Mouse (Mus musculus) stomach, postnatal 0 days (tissue): Measurements from ENCODE around the gene Anapc1.
"Not testable (repeated sequence)": the region's sequence is repeated elsewhere in the genome, so short reads cannot be mapped to it uniquely, and the experiment has no call there.

Experiments
- CTCF ChIP-seq: IDR thresholded peaks from 2 replicates; pipeline ENCODE4 v1.5.1; 2016; ENCODE audit warnings: antibody characterized with exemption, low read depth, mild to moderate bottlenecking, moderate library complexity
- EP300 ChIP-seq: optimal IDR thresholded peaks from 2 replicates; pipeline ENCODE3; 2016; ENCODE audit warnings: antibody characterized with exemption

DNA sequence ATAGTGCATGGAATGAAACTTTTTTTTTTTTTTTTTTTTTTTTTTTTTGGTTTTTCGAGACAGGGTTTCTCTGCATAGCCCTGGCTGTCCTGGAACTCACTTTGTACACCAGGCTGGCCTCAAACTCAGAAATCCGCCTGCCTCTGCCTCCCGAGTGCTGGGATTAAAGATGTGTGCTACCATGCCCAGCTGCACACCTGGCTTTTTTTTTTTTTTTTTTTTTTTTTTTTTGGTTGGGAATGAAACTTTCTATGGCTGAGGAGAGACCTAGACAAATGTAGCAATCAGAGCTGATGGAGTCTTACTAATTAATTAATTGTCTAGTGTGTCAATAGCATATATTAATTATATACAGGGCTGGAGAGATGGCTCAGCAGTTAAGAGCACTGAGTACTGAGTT, 6.6 kb upstream of the Anapc1 start:
- not testable (repeated sequence) for TF ChIP-seq CTCF, EP300
